Mouse (Mus musculus): ENCODE measurements around the gene E2f2.
A peak's percentile ranks its signal among the peaks of the same experiment; 100 is the strongest.

The E2f2 gene

GRCm38 (mm10) chr4:136174216-136175193 lies 2.3 kb downstream of the E2f2 start:
- peak; percentile 94 to 95 for DNase-seq (ENCODE audit: low spot score in 2 of 2)

- no peak for DNase-seq (ENCODE audit: low spot score in 2 of 2)
Measured at GRCm38 (mm10) chr4:136176022-136176552, 3.9 kb downstream of the E2f2 start.

GRCm38 (mm10) chr4:136177244-136177611 lies 5.0 kb downstream of the E2f2 start:
- DNase-seq (ENCODE audit: low spot score in 2 of 2), result peak; percentile 71 to 84

GRCm38 (mm10) chr4:136177612-136178474 lies 5.6 kb downstream of the E2f2 start:
- DNase-seq (ENCODE audit: low spot score in 2 of 2), result peak; percentile 97 to 98

GRCm38 (mm10) chr4:136178475-136178921 lies 6.3 kb downstream of the E2f2 start:
- peak in 1 of 2 experiments; percentile 81 for DNase-seq (ENCODE audit: low spot score in 2 of 2)

GRCm38 (mm10) chr4:136179456-136179855 lies 7.3 kb downstream of the E2f2 start:
- no peak for DNase-seq (ENCODE audit: low spot score in 2 of 2)

- DNase-seq (ENCODE audit: low spot score in 2 of 2), result peak; percentile 95 to 99
Measured at GRCm38 (mm10) chr4:136179998-136180397, 7.8 kb downstream of the E2f2 start.

- DNase-seq (ENCODE audit: low spot score in 2 of 2), result peak; percentile 88 to 90
Measured at GRCm38 (mm10) chr4:136180408-136181330, 8.5 kb downstream of the E2f2 start.

GRCm38 (mm10) chr4:136181367-136181766 lies 9.2 kb downstream of the E2f2 start:
- DNase-seq (ENCODE audit: low spot score in 2 of 2), result no peak

GRCm38 (mm10) chr4:136185375-136185774 lies 13.2 kb downstream of the E2f2 start:
- DNase-seq (ENCODE audit: low spot score in 2 of 2), result no peak

- no peak for DNase-seq (ENCODE audit: low spot score in 2 of 2)
Measured at GRCm38 (mm10) chr4:136186315-136186714, 14.1 kb downstream of the E2f2 start.

GRCm38 (mm10) chr4:136186739-136187472 lies 14.7 kb downstream of the E2f2 start:
- no peak for DNase-seq (ENCODE audit: low spot score in 2 of 2)

- peak in 1 of 2 experiments; percentile 69 for DNase-seq (ENCODE audit: low spot score in 2 of 2)
Measured at GRCm38 (mm10) chr4:136188973-136189737, 17.0 kb downstream of the E2f2 start.

- peak; percentile 84 to 88 for DNase-seq (ENCODE audit: low spot score in 2 of 2)
Measured at GRCm38 (mm10) chr4:136189912-136190311, 17.7 kb downstream of the E2f2 start.

GRCm38 (mm10) chr4:136193571-136193970 lies 21.4 kb downstream of the E2f2 start:
- no peak for DNase-seq (ENCODE audit: low spot score in 2 of 2)

- no peak for DNase-seq (ENCODE audit: low spot score in 2 of 2)
Measured at GRCm38 (mm10) chr4:136195029-136195428, 22.8 kb downstream of the E2f2 start.

GRCm38 (mm10) chr4:136195629-136196028 lies 23.4 kb downstream of the E2f2 start:
- peak in 1 of 2 experiments; percentile 63 for DNase-seq (ENCODE audit: low spot score in 2 of 2)

- peak in 1 of 2 experiments; percentile 63 for DNase-seq (ENCODE audit: low spot score in 2 of 2)
Measured at GRCm38 (mm10) chr4:136196201-136196600, 24.0 kb downstream of the E2f2 start.

GRCm38 (mm10) chr4:136198846-136199245 lies 26.7 kb downstream of the E2f2 start:
- DNase-seq (ENCODE audit: low spot score in 2 of 2), result peak in 1 of 2 experiments; percentile 59
